Mouse (Mus musculus): Measurements from ENCODE around the gene Slc25a29.

The Slc25a29 gene

GRCm38 (mm10) chr12:108794979-108795537 lies 40.6 kb downstream of the Slc25a29 start:
- no peak for DNase-seq (ENCODE audit: extremely low spot score)

GRCm38 (mm10) chr12:108794078-108794711 lies 41.5 kb downstream of the Slc25a29 start:
- DNase-seq (ENCODE audit: extremely low spot score) = peak; percentile 83

GRCm38 (mm10) chr12:108793453-108793941 lies 42.2 kb downstream of the Slc25a29 start:
- DNase-seq (ENCODE audit: extremely low spot score) = no peak

- DNase-seq (ENCODE audit: extremely low spot score) = peak; percentile 98
Observed at GRCm38 (mm10) chr12:108792546-108793452, 42.9 kb downstream of the Slc25a29 start, which contains the start of gene Yy1. TSS of gene Yy1 (plus strand) at chr12:108792973.

- DNase-seq (ENCODE audit: extremely low spot score) = peak; percentile 75
Observed at GRCm38 (mm10) chr12:108792152-108792545, 43.5 kb downstream of the Slc25a29 start.

- DNase-seq (ENCODE audit: extremely low spot score) = no peak
Observed at GRCm38 (mm10) chr12:108787329-108787728, 48.4 kb downstream of the Slc25a29 start.

- DNase-seq (ENCODE audit: extremely low spot score) = no peak
Observed at GRCm38 (mm10) chr12:108785161-108785560, 50.5 kb downstream of the Slc25a29 start.

GRCm38 (mm10) chr12:108780108-108780877 lies 55.4 kb downstream of the Slc25a29 start:
- DNase-seq (ENCODE audit: extremely low spot score) = no peak

Measured in embryo, embryonic 9.5 days (tissue).